Mouse (Mus musculus) brain, embryonic 14.5 days (tissue): ENCODE measurements around the gene Rreb1. TPM values are rescaled to one million over a fixed set of nuclear protein-coding genes. Genes with fewer than 3 reads are reported as not detected.

ENCODE experiments used
- DNase-seq: peaks from one replicate; pipeline ENCODE4 v3.0.0-alpha.2; 2011; ENCODE audit warnings: low read depth
- CTCF ChIP-seq: fragments of 200-500 bp; IDR thresholded peaks from 2 replicates; pipeline ENCODE4 v1.5.1; 2012; ENCODE audit warnings: inconsistent platforms, mild to moderate bottlenecking, moderate library complexity, borderline replicate concordance; ENCODE audit not compliant: insufficient read depth, insufficient read length; ENCODE audit errors: extremely low read depth
- POLR2A ChIP-seq: fragments of 200-500 bp; IDR thresholded peaks from 2 replicates; pipeline ENCODE4 v1.6.1; 2012; ENCODE audit warnings: mild to moderate bottlenecking, inconsistent platforms, borderline replicate concordance; ENCODE audit not compliant: poor library complexity, insufficient read depth, insufficient read length, severe bottlenecking; ENCODE audit errors: extremely low read depth
- polyA plus RNA-seq: library from polyadenylated mRNA; depleted of rRNA; stranded (reverse); fragments of >200 nt; gene quantifications from 2 replicates; pipeline ENCODE4 v1.2.3, GENCODE M21; 2012

Rreb1 gene
- polyA plus RNA-seq, 1 experiment: 8.0 TPM

DNA sequence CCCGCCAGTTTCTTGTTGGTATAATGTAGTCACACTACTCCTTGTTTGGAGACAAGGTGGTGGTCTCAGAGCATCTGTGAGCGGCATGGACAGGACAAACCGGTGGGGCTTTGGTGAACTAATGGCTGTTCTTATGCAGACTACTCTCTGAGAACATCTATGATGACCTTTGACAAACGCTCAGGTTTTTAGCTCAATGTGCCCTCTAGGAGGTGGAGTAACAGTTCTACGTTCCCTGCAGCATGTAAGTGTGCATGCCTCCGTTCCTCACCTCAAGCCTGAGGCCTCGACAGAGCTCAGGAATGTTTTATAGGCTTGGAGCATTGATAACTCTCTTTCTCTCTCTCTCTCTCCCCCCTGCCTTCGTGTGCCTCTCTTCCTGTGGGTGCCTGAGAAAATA lies 116.6 kb downstream of the Rreb1 start:
- TF ChIP-seq CTCF (no peak), POLR2A (no peak)
- DNase-seq: no peak

DNA sequence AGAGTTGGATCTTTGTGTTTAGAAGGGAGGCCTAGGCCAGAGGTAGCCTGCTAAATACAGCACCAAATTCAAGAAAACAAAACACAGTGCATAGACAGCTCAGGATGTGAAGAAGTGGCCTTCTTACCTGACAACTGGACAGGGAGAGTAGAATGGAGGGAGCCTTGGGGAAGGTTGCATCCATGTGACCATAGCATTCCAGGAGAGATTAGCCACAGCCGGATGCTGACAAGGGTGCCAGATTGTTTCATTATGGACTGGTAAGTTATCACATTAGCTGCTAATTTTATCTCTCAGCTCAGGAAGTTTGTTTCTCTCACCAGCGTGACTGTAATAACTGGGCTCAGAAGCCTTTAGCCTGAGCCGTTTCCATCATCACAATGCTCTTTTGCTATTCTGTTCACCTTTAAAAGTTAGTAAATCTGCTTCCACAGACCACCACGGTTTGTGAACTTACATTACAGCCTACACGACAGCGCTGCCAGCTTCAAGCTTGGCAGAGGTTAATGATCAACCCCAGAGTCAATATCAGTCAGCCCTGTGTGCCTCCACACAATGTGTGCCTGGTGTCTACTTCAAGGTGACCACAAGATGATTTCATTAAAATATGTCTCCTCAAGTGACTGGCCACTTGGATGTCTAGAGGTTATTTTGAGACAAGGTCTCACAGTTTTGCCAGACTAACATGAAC lies 117.5 kb downstream of the Rreb1 start:
- no peak for TF ChIP-seq CTCF
- no peak for TF ChIP-seq POLR2A
- DNase-seq: no peak

DNA sequence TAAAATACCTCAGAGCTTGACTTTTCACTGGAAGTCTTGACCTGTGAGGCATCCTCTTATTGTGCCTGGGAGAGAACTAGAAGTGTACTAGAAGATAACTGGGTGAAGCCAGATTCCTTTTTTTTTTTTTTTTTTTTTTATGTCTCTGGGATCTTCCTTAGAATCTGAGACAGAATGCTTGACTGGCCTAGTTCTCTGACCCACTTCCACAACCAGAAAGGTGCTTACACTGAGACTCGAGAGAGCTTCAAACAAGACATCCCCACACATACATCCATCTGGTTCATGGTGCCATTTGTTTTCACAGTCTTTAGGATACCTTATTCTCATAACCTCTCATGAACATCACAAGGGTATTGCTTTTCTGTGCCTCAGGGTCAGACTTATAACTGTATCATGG lies 118.2 kb downstream of the Rreb1 start:
- DNase-seq: no peak
- TF ChIP-seq CTCF: no peak
- TF ChIP-seq POLR2A: no peak

DNA sequence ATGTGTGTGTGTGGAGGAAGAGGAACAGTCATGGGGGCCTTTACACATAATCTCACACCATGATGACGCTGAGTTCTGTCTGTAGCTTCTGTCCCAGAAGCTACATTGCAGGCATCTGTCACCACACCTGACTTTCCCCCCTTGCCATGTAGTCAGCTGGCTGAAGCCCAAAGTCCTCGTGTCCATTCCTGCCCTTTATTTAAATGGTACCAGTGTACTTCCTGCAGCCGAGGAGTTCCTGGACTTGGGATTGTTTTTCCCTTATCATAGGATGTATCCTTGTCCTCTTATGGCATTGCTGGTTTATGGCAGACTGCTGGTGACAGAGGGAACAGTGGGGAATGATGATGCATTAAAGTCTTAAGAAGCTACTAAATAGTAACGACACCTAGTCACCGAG lies 120.6 kb downstream of the Rreb1 start:
- DNase-seq: no peak
- TF ChIP-seq POLR2A (no peak), CTCF (no peak)

DNA sequence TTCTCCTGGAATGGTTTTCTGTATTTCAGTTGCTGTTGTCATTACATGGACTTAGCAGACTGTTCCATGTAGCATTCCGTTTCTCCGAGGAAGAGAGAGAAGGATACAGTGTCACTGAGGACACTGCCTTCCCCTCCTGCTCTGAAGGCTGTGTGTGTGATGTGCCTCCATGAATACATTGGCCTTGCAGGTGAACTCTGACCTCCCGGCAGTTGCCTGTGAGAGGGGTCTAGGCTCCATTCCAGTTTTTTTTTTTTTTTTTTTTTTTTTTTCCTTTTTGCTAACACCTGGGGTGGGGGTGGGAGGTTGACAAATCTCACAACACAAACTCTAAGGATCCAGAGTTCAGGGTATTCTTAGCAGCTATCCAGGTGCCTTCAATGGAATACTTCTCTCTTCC lies 124.8 kb downstream of the Rreb1 start:
- no peak for TF ChIP-seq CTCF
- no peak for TF ChIP-seq POLR2A
- no peak for DNase-seq

DNA sequence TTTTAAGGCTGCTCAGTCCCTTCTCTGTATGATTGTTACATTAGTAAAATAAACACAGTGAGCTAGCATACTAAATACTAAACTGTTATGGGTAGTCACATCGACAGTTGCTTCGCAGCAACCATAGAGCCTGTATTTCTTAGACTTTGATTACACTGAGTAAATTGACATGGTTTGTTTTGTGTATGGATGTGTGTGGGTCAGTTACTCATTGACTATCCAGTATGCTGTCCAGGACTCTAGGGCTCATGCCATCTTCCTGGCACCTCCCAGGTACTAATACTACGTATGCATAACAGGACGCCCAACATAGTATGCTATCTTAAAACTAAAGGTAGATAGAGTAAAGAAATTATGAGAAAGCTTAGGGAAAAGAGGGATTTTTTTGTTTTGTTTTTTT lies 125.3 kb downstream of the Rreb1 start:
- TF ChIP-seq POLR2A (no peak), CTCF (no peak)
- no peak for DNase-seq

DNA sequence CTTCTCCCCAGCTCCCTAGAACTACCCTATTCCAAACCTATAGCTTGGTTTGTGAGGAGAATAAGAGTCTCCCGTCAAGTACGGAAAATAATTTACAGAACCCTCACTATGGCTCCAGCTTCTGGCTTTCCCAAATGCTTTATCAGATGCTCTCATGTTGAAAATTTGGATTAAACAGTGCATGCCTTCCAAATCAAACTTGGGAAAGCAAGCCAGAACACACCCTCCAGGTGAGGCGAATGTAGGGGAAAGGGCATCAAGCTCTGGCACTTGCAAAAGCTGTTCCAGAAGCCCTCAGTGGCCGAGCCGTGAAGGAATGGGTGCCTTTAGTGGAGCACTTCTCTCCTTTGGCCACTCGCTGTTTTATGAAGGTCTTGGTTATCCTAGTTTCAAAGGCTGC lies 126.2 kb downstream of the Rreb1 start:
- TF ChIP-seq POLR2A (no peak), CTCF (no peak)
- DNase-seq: no peak

DNA sequence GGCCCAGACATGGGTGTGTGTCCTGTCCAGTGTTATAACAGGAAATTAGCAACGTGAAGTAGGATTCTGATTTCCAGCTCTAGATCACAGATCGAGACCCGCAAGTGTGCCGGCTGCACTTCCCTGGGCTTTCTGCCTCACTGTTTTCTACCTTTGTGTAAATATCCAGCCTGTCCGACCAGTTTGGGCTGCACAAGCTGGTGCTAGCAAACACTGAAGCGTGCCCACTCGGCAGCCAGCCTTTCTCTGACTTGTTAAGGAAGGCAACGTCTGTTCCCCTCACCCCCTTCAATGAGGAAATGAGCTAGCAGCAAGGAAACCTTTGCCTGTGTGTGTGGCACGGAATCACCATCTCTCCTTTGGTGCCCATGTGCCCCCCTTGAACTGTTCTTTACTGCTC lies 129.9 kb downstream of the Rreb1 start:
- DNase-seq: no peak
- no peak for TF ChIP-seq CTCF
- no peak for TF ChIP-seq POLR2A

DNA sequence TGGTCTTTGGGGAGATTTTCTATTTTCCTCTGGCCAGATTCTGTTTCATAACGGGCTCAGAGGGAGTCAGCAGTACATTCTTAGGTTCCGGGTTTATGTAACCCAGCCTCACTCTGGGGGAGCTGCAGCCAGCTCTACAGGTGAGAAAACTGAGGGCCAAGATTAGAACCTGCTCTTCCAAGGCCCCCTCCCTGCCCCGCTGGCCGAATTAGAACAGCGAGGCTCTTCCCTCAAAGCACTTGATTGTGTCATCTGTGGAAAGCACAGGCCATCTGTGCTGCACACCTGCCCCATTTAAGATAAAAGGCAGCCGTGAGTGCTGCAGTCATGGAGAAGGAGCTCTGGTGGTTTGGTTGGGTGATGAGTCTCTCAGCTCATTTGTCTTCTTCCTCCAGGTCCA lies 130.3 kb downstream of the Rreb1 start:
- DNase-seq: no peak
- TF ChIP-seq POLR2A (no peak), CTCF (no peak)

DNA sequence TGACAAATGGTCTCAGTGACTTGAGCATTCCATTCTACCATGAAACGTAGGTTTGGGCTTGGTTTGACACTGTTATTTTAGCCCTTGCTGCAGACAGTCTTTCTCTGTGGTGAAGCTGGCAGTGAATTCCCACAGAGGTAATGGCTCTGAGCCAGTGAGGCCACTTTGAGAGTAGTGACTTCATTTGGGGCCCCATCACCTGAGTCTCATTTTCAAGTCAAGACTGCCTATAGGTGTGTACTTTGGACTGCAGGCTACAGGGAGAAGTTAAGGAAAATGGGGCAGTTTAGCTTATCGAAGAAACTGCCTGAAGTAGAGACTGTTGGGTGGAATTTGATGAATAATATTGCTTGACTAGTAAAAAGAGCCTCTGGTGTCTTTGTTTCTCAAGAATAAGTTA lies 131.0 kb downstream of the Rreb1 start:
- no peak for DNase-seq
- no peak for TF ChIP-seq POLR2A
- TF ChIP-seq CTCF: no peak

DNA sequence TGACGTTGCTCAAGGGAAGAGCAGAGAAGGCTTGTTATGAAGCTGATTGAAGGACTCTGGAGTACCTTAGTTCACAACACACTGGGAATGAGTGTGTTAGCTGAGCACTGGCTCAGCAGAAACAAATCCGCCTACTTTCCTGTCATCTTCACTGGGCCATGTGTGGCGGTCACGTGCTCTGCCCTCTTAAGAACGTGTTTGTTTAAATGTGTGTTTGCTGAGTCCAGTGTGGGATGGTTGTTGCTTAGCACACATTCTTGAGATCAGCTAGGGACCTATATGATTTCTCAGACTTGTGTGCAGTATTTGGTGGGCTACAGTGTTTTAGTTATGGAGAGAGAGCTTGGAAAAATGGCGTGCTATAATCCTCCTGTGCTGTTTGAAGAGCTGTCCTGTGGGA lies 133.8 kb downstream of the Rreb1 start:
- TF ChIP-seq CTCF: no peak
- TF ChIP-seq POLR2A: no peak

More for the DNA sequence above, 133.8 kb downstream of the Rreb1 start:
- DNase-seq: no peak
